Mouse (Mus musculus): ENCODE results near the gene Fastk.
"Not testable (repeated sequence)": the region's sequence is repeated elsewhere in the genome, so short reads cannot be mapped to it uniquely, and the experiment has no call there.

Gene Fastk

DNA sequence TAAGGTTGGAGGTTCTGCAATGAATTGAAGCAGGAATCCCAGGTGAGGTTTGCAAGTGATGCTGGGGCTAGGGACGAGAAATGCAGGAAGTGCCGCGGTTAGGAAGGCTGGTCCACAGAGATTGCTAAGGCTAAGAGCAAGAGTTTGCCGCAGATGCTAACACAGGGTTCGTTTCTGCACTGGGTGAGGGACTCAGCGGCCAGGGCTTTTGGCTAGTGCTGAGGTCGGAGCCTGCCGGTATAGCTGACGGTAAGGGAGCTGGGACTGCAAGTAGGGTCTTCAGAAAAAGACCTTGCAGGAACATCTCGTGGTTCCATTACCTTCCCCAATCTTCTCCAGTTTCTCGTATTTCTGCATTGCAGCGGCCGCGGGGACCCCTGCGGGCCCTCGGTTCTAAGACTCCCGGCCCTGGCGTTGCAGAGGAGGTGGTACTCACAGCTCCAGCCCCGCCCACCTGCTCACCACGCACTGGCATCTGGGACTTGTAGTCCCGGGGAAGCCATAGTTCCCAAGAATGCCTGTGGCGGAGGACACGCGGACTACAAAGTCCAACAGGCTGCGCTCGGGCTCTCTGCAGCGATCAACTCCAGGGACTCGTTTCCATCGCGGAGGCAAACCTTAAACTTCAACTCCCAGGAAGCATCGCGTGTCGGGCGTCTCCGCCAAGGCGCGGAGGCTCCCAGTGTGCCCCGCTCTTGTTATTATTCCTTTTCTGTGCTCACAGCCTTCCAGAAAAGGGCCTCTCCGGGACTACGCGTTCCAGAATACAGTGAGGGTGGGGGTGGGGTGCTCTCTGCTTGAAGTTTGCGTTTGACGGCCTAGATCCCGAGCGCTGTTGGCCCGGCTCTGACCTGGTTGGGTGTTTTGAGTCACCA, 21.7 kb downstream of the Fastk start, which contains the start of the genes Cdk5 and Slc4a2:
Gene Cdk5 (minus strand): TSS at position 402 of the 875 bp plus-strand sequence.
Gene Slc4a2 (plus strand): TSS at position 709 of the 875 bp plus-strand sequence.
- DNase-seq, result peak; percentile 98

DNA sequence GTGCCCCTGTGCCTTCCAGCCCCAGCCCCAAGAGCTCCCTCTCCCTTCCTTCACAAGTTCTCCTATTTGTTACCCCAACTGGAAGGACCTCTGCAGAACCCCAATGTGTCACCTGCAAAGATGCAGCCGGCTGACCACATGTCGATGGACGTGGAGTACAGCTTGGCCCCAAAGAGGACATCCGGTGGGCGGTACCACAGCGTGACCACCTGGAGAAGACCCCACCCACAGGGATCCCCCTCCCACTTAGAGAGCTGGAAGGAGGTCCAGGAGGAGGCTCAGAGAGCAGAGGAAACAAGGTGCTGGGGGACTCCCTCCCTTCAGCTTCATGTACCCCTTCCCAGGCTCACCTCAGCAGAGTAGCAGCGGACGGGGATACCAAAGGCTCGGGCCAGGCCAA, 24.7 kb downstream of the Fastk start:
- no peak for DNase-seq

- no peak for DNase-seq
Observed at GRCm38 (mm10) chr5:24417587-24417986, 27.5 kb downstream of the Fastk start.

- DNase-seq, result peak; percentile 67
Observed at GRCm38 (mm10) chr5:24416222-24416736, 28.8 kb downstream of the Fastk start.

DNA sequence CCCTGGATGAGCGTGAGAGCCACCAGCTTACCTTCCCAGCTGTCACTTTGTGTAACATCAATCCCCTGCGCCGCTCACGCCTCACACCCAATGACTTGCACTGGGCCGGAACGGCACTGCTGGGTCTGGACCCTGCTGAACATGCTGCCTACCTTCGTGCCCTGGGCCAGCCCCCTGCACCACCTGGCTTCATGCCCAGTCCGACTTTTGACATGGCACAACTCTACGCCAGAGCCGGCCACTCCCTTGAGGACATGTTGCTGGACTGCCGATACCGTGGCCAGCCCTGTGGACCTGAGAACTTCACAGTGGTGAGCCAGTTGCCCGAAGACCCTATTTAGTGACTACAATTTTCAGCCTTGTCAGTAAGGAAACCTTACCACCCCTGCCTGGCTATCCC, 31.1 kb downstream of the Fastk start:
- no peak for DNase-seq

DNA sequence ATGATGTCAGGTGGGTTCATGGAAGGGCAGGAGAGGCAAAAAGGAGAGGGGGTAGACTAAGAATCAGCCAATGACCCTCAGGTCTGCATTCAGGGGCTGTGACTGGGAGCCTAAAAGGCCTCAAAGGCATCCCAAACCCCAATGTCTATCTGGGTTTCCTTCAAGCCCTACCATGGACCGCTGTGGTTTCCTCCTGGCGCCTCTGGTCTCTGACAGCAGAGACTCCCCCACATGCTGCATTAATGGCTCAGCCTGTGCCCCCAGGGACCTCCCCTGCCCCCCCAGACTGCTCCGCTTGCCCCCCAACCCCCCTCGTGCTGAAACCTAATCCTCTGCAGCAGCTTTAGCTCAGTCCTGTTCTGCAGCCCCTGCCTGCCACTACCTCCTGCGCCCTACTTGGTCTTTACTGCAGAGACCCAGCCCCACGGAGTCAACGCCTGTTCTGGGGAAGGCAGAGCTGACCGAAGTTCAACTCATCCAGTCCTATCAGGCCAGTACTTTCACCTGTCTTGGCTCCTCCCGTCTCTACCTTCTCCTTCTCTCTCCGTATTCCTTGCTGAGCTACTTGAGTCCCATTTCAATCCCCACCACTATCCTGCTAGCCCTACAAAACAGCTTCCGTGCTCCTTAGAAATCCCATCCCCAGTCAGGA, 31.9 kb downstream of the Fastk start, which contains the start of gene Asic3:
Gene Asic3 (plus strand): TSS at position 351 of the 652 bp plus-strand sequence.
- DNase-seq, result no peak

- no peak for DNase-seq
Observed at GRCm38 (mm10) chr5:24412063-24412462, 33.0 kb downstream of the Fastk start.

GRCm38 (mm10) chr5:24409466-24409865, 35.6 kb downstream of the Fastk start:
- no peak for DNase-seq

- no peak for DNase-seq
Observed at GRCm38 (mm10) chr5:24408651-24409050, 36.4 kb downstream of the Fastk start.

GRCm38 (mm10) chr5:24405389-24405876, 39.7 kb downstream of the Fastk start:
- DNase-seq, result no peak

DNA sequence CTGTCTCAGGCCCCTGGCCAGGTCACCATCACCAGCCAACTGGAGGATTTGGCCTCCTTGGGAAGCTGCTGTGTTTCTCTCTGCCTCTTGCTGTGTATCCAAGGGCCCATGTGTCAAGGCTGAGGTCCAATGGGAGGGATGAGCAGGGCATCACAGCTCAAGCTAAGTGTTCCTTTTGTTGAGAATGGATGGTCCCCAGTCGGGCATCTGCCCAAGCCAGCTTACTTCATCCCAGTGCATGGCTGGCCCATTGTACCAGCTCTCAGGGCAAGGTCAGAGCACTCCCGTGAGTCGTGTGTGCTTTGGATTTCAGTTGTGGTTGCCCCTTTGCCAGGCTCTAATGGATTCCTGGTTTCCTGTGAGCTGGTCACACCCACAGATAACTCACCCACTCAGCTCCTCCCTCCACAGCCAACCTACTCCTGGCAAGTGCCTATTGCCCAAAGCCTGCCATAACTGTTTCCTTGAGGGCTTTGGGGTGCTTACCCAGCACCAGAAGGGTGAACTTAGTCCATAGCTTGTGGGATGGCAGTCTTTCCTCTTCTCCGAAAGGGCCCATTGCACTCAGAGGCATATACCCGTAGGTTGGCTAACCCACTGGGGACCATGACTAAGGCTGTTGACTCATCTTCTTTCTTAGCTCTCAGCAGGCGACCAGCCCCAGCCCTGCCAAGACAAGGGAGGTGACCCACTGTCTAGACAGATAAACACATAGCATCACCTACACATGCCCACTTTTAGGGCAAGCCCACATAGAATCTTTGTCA, 40.3 kb downstream of the Fastk start:
- DNase-seq, result no peak

GRCm38 (mm10) chr5:24401969-24402368, 43.1 kb downstream of the Fastk start:
- no peak for DNase-seq

GRCm38 (mm10) chr5:24400911-24401605, 44.0 kb downstream of the Fastk start:
- DNase-seq, result no peak

GRCm38 (mm10) chr5:24400362-24400761, 44.7 kb downstream of the Fastk start:
- no peak for DNase-seq

- DNase-seq, result no peak
Observed at GRCm38 (mm10) chr5:24399686-24400085, 45.4 kb downstream of the Fastk start.

DNA sequence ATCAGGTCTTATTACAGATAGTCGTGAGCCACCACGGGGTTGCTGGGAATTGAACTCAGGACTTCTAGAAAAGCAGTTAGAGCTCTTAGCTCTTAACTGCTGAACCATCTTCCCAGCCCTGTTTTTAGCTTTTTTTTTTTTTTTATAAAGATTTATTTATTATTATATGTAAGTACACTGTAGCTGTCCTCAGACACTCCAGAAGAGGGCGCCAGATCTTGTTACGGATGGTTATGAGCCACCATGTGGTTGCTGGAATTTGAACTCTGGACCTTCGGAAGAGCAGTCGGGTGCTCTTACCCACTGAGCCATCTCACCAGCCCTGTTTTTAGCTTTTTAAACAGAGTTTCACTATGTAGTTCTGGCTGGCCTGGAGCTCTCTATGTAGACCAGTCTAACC, 48.8 kb downstream of the Fastk start:
- DNase-seq, result not testable (repeated sequence)

- peak; percentile 90 for DNase-seq
Observed at GRCm38 (mm10) chr5:24394165-24394894, 50.8 kb downstream of the Fastk start.

DNA sequence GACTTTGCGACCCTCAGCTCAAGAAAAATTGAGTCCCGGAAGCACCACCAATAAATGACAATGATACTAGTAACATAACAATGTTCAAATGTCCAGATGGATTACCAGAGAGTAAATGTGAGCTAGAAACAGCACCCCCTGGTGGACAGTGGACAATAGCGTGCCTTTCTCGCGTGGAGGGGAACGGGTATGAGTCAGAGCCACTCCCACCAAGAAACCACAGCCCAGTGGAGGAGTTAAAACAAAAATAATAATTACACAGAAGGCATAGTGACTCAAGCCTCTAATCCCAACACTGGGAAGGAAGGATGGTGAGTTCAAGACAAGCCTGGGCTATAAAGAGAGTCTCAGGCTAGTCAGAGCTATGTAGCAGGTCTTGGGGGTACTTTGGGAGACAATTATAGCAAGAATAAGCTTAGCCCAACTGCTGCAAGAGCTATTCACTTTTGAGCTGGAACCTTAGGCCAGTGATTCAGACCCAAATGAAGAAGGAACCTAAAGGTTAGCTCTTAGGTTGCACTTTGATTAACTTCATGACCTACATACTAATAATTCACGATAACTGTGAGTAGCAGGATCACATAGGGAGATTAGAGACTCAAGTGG, 51.6 kb downstream of the Fastk start, which contains the start of gene Abcb8:
Gene Abcb8 (plus strand): TSS at position 272 of the 606 bp plus-strand sequence.
- DNase-seq, result peak; percentile 85

DNA sequence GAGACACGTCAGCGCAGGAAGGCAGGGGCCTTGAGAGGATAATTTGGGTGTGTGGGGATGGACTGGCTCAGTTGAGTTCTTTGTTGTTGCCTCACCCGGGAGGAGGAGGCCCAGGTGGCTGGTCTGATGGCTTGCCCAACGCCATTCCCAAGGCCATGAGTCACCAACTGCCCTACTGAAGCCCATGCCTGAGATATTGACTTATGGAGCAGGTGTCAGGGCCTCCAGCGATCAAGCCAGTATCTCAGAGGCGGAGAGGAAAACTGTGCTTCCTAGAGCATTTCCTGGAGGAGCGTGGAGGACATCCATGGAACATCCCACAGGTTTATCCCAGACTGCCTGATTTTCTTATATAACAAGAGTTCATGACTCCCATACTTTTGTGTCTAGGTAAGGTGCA, 52.4 kb downstream of the Fastk start:
- DNase-seq, result no peak

- DNase-seq, result no peak
Observed at GRCm38 (mm10) chr5:24391864-24392263, 53.2 kb downstream of the Fastk start, which contains the start of gene Atg9b. TSS of gene Atg9b (minus strand) at chr5:24392143.

GRCm38 (mm10) chr5:24389658-24390020, 55.4 kb downstream of the Fastk start:
- DNase-seq, result no peak
